Mouse (Mus musculus): ENCODE measurements around the gene Pitpnm2. TPM values are rescaled to one million over a fixed set of nuclear protein-coding genes. Genes with fewer than 3 reads are reported as not detected.
A peak's percentile ranks its signal among the peaks of the same experiment; 100 is the strongest.

Pitpnm2 gene
- polyA plus RNA-seq, 1 experiment, result 17.3 TPM

- TF ChIP-seq POLR2A (IDR thresholded peaks at IDR 0.05; ENCODE audit: low read depth, low read length), result peak; percentile 54
- TF ChIP-seq CTCF (conservative IDR thresholded peaks at IDR 0.05; ENCODE audit: insufficient read depth, insufficient read length, low read depth, low read length), result no peak
- Histone ChIP-seq H3K4me1 (ENCODE audit: control insufficient read depth, insufficient read depth, low read length) (peaks cover 8% of the 10 kb centered on the region), H3K27me3 (replicated peaks; ENCODE audit: control insufficient read depth, insufficient read depth, low read length) (no peaks in the 10 kb centered on the region), H3K27ac (ENCODE audit: insufficient read depth, low read depth, low read length) (peak within 1 kb of the TSS; percentile 82), H3K36me3 (ENCODE audit: control insufficient read depth, insufficient read depth, low read length) (no peaks in the 10 kb centered on the region), H3K4me3 (ENCODE audit: insufficient read depth, low read depth, low read length) (peak within 1 kb of the TSS; percentile 100)
- peak; percentile 80 for DNase-seq
- 1% methylated on average over 64 of the region's 64 CpGs for WGBS
Measured at GRCm38 (mm10) chr5:124115990-124116845, 133.3 kb downstream of the Pitpnm2 start, which contains the start of gene Arl6ip4. TSS of gene Arl6ip4 (plus strand) at chr5:124116089.

- H3K4me1 ChIP-seq (ENCODE audit: control insufficient read depth, insufficient read depth, low read length), result peaks cover 8% of the 10 kb centered on the region
- WGBS, result 25% methylated on average over 7 of the region's 7 CpGs
- DNase-seq, result no peak
- no peaks in the 10 kb centered on the region for H3K36me3 ChIP-seq (ENCODE audit: control insufficient read depth, insufficient read depth, low read length)
- no peaks in the 10 kb centered on the region for H3K27me3 ChIP-seq (replicated peaks; ENCODE audit: control insufficient read depth, insufficient read depth, low read length)
- H3K27ac ChIP-seq (ENCODE audit: insufficient read depth, low read depth, low read length), result no peak overlapping the region
- H3K4me3 ChIP-seq (ENCODE audit: insufficient read depth, low read depth, low read length), result peak overlapping the region; percentile 100
- TF ChIP-seq POLR2A (IDR thresholded peaks at IDR 0.05; ENCODE audit: low read depth, low read length) (no peak), CTCF (conservative IDR thresholded peaks at IDR 0.05; ENCODE audit: insufficient read depth, insufficient read length, low read depth, low read length) (no peak)
Measured at GRCm38 (mm10) chr5:124115531-124115930, 134.0 kb downstream of the Pitpnm2 start.

- Histone ChIP-seq H3K4me3 (ENCODE audit: insufficient read depth, low read depth, low read length) (no peak overlapping the region), H3K4me1 (ENCODE audit: control insufficient read depth, insufficient read depth, low read length) (peaks cover 8% of the 10 kb centered on the region), H3K36me3 (ENCODE audit: control insufficient read depth, insufficient read depth, low read length) (no peaks in the 10 kb centered on the region), H3K27me3 (replicated peaks; ENCODE audit: control insufficient read depth, insufficient read depth, low read length) (no peaks in the 10 kb centered on the region), H3K27ac (ENCODE audit: insufficient read depth, low read depth, low read length) (no peak overlapping the region)
- TF ChIP-seq POLR2A (IDR thresholded peaks at IDR 0.05; ENCODE audit: low read depth, low read length), result no peak
- DNase-seq, result no peak
- WGBS, result 94% methylated on average over 24 of the region's 24 CpGs
Measured at GRCm38 (mm10) chr5:124114276-124115025, 135.1 kb downstream of the Pitpnm2 start.

- TF ChIP-seq POLR2A (IDR thresholded peaks at IDR 0.05; ENCODE audit: low read depth, low read length) (no peak), CTCF (conservative IDR thresholded peaks at IDR 0.05; ENCODE audit: insufficient read depth, insufficient read length, low read depth, low read length) (peak; percentile 46; the same call in 1 of the 2 replicates)
- Histone ChIP-seq H3K4me1 (ENCODE audit: control insufficient read depth, insufficient read depth, low read length) (peaks cover 8% of the 10 kb centered on the region), H3K4me3 (ENCODE audit: insufficient read depth, low read depth, low read length) (peak overlapping the region; percentile 92), H3K27ac (ENCODE audit: insufficient read depth, low read depth, low read length) (peak overlapping the region; percentile 68), H3K36me3 (ENCODE audit: control insufficient read depth, insufficient read depth, low read length) (no peaks in the 10 kb centered on the region), H3K27me3 (replicated peaks; ENCODE audit: control insufficient read depth, insufficient read depth, low read length) (no peaks in the 10 kb centered on the region)
- 12% methylated on average over 14 of the region's 14 CpGs for WGBS
- DNase-seq, result peak; percentile 77
Measured at GRCm38 (mm10) chr5:124113030-124113429, 136.5 kb downstream of the Pitpnm2 start.

- Histone ChIP-seq H3K4me1 (ENCODE audit: control insufficient read depth, insufficient read depth, low read length) (peaks cover 8% of the 10 kb centered on the region), H3K4me3 (ENCODE audit: insufficient read depth, low read depth, low read length) (peak overlapping the region; percentile 92), H3K27me3 (replicated peaks; ENCODE audit: control insufficient read depth, insufficient read depth, low read length) (no peaks in the 10 kb centered on the region), H3K27ac (ENCODE audit: insufficient read depth, low read depth, low read length) (peak overlapping the region; percentile 68), H3K36me3 (ENCODE audit: control insufficient read depth, insufficient read depth, low read length) (no peaks in the 10 kb centered on the region)
- DNase-seq, result peak; percentile 58
- WGBS, result 0% methylated on average over 18 of the region's 18 CpGs
- TF ChIP-seq CTCF (conservative IDR thresholded peaks at IDR 0.05; ENCODE audit: insufficient read depth, insufficient read length, low read depth, low read length) (no peak), POLR2A (IDR thresholded peaks at IDR 0.05; ENCODE audit: low read depth, low read length) (no peak)
Measured at GRCm38 (mm10) chr5:124112531-124112930, 137.0 kb downstream of the Pitpnm2 start.

- H3K36me3 ChIP-seq (ENCODE audit: control insufficient read depth, insufficient read depth, low read length), result no peaks in the 10 kb centered on the region
- under 1% methylated on average over 66 of the region's 66 CpGs for WGBS
- peak within 1 kb of the TSS; percentile 92 for H3K4me3 ChIP-seq (ENCODE audit: insufficient read depth, low read depth, low read length)
- H3K4me1 ChIP-seq (ENCODE audit: control insufficient read depth, insufficient read depth, low read length), result peaks cover 5% of the 10 kb centered on the region
- DNase-seq, result peak; percentile 97
- H3K27ac ChIP-seq (ENCODE audit: insufficient read depth, low read depth, low read length), result peak within 1 kb of the TSS; percentile 96
- TF ChIP-seq POLR2A (IDR thresholded peaks at IDR 0.05; ENCODE audit: low read depth, low read length) (peak; percentile 40), CTCF (conservative IDR thresholded peaks at IDR 0.05; ENCODE audit: insufficient read depth, insufficient read length, low read depth, low read length) (peak; percentile 29; the same call in 1 of the 2 replicates)
- no peaks in the 10 kb centered on the region for H3K27me3 ChIP-seq (replicated peaks; ENCODE audit: control insufficient read depth, insufficient read depth, low read length)
Measured at GRCm38 (mm10) chr5:124111742-124112497, 137.6 kb downstream of the Pitpnm2 start, which contains the start of gene Ogfod2. TSS of gene Ogfod2 (plus strand) at chr5:124112297.
